Mouse (Mus musculus): ENCODE measurements at regions not wholly inside any gene's neighbourhood (a gene's known extent, or its start where the extent isn't known, plus 50 kb on each side); places are given as distances from the start of the nearest gene placed in this dataset.

GRCm38 (mm10) chr15:6132216-6132615 is 167.4 kb upstream of the Dab2 start:
- Histone ChIP-seq H3K36me3 (ENCODE audit: control insufficient read depth, insufficient read depth, low read length) (no peaks in the 10 kb centered on the region), H3K27me3 (ENCODE audit: control insufficient read depth, insufficient read depth, low read length) (no peaks in the 10 kb centered on the region), H3K9me3 (ENCODE audit: control insufficient read depth, low read length) (0 out of 2 replicates have a peak, but pooled peaks cover 9% of the 10 kb centered on the region), H3K9ac (ENCODE audit: low read depth, low read length) (no peak overlapping the region), H3K27ac (ENCODE audit: low read depth, low read length) (no peak overlapping the region), H3K4me2 (replicated peaks; ENCODE audit: low read depth, low read length) (no peak overlapping the region), H3K4me3 (ENCODE audit: low read length) (no peak overlapping the region), H3K4me1 (ENCODE audit: control insufficient read depth, insufficient read depth, low read length) (no peaks in the 10 kb centered on the region)
- ATAC-seq (ENCODE audit: low FRiP score, low TSS enrichment) = no peak

- Histone ChIP-seq H3K27me3 (ENCODE audit: control insufficient read depth, insufficient read depth, low read length) (no peaks in the 10 kb centered on the region), H3K9me3 (ENCODE audit: control insufficient read depth, low read length) (no peaks in the 10 kb centered on the region), H3K4me3 (ENCODE audit: low read length) (no peak overlapping the region), H3K36me3 (ENCODE audit: control insufficient read depth, insufficient read depth, low read length) (no peaks in the 10 kb centered on the region), H3K4me2 (replicated peaks; ENCODE audit: low read depth, low read length) (no peak overlapping the region), H3K4me1 (ENCODE audit: control insufficient read depth, insufficient read depth, low read length) (no peaks in the 10 kb centered on the region), H3K27ac (ENCODE audit: low read depth, low read length) (no peak overlapping the region), H3K9ac (ENCODE audit: low read depth, low read length) (no peak overlapping the region)
- no peak for ATAC-seq (ENCODE audit: low FRiP score, low TSS enrichment)
- 93% methylated on average over 2 of the region's 2 CpGs for WGBS
Measured at GRCm38 (mm10) chr15:6145071-6145470, 154.5 kb upstream of the Dab2 start.

DNA sequence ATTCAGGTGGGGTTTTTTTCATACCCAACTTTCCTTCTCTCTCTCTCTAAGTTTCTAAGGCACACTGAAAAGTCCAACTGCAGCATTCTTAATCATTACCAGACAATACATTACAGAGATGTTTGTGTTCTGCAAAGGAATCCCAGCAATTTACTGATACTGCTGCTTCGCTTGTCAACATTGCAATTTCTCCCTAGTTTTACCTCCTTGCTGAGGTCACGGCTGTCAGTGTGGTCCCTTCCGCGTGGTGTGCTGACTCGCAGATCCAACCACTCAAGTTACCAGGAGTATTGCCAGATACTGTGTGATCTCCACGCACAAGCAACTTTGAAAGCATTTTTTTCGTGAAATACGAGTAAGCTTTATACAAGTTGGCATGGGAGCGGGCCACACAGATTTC is 144.9 kb upstream of the Dab2 start:
- no peak overlapping the region for H3K9ac ChIP-seq (ENCODE audit: low read depth, low read length)
- no peak overlapping the region for H3K27ac ChIP-seq (ENCODE audit: low read depth, low read length)
- H3K4me3 ChIP-seq (ENCODE audit: low read length) = no peak overlapping the region
- WGBS = 58% methylated on average over 9 of the region's 9 CpGs
- H3K27me3 ChIP-seq (ENCODE audit: control insufficient read depth, insufficient read depth, low read length) = no peaks in the 10 kb centered on the region
- H3K4me1 ChIP-seq (ENCODE audit: control insufficient read depth, insufficient read depth, low read length) = no peaks in the 10 kb centered on the region
- ATAC-seq (ENCODE audit: low FRiP score, low TSS enrichment) = no peak
- H3K4me2 ChIP-seq (replicated peaks; ENCODE audit: low read depth, low read length) = no peak overlapping the region
- no peaks in the 10 kb centered on the region for H3K9me3 ChIP-seq (ENCODE audit: control insufficient read depth, low read length)
- H3K36me3 ChIP-seq (ENCODE audit: control insufficient read depth, insufficient read depth, low read length) = no peaks in the 10 kb centered on the region

DNA sequence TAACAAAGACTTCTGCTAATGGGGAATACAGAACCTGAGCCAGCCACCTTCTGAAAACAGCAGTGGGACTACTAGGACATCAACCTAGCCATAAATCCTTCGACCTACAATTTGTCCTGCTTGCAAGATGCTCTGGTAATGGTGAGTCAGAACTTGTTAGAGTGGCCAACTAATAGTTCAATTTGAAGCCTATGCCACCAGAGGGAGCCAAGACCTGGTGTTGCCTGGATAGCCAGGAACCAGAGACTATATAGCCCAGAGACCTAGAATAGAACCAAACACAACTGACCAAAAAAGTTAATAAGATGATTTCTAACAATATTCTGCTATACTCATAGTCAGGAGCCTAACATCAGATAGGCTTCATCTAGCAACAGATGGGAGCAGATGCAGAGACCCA is 119.3 kb upstream of the Dab2 start:
- H3K27ac ChIP-seq (ENCODE audit: low read depth, low read length) = no peak overlapping the region
- no peaks in the 10 kb centered on the region for H3K36me3 ChIP-seq (ENCODE audit: control insufficient read depth, insufficient read depth, low read length)
- H3K4me2 ChIP-seq (replicated peaks; ENCODE audit: low read depth, low read length) = no peak overlapping the region
- ATAC-seq (ENCODE audit: low FRiP score, low TSS enrichment) = no peak
- H3K4me3 ChIP-seq (ENCODE audit: low read length) = no peak overlapping the region
- no peaks in the 10 kb centered on the region for H3K4me1 ChIP-seq (ENCODE audit: control insufficient read depth, insufficient read depth, low read length)
- no peaks in the 10 kb centered on the region for H3K27me3 ChIP-seq (ENCODE audit: control insufficient read depth, insufficient read depth, low read length)
- no peak overlapping the region for H3K9ac ChIP-seq (ENCODE audit: low read depth, low read length)
- H3K9me3 ChIP-seq (ENCODE audit: control insufficient read depth, low read length) = no peaks in the 10 kb centered on the region
- 88% methylated on average over 1 of the region's 1 CpGs for WGBS

- Histone ChIP-seq H3K4me3 (ENCODE audit: low read length) (no peak overlapping the region), H3K4me1 (ENCODE audit: control insufficient read depth, insufficient read depth, low read length) (no peaks in the 10 kb centered on the region), H3K4me2 (replicated peaks; ENCODE audit: low read depth, low read length) (no peak overlapping the region), H3K36me3 (ENCODE audit: control insufficient read depth, insufficient read depth, low read length) (no peaks in the 10 kb centered on the region), H3K27me3 (ENCODE audit: control insufficient read depth, insufficient read depth, low read length) (no peaks in the 10 kb centered on the region), H3K27ac (ENCODE audit: low read depth, low read length) (no peak overlapping the region), H3K9ac (ENCODE audit: low read depth, low read length) (no peak overlapping the region), H3K9me3 (ENCODE audit: control insufficient read depth, low read length) (no peaks in the 10 kb centered on the region)
- ATAC-seq (ENCODE audit: low FRiP score, low TSS enrichment) = 0 out of 2 replicates have a peak, but pooled peaks have one; percentile 52
- 71% methylated on average over 3 of the region's 3 CpGs for WGBS
Measured at GRCm38 (mm10) chr15:6183627-6184026, 116.0 kb upstream of the Dab2 start.

DNA sequence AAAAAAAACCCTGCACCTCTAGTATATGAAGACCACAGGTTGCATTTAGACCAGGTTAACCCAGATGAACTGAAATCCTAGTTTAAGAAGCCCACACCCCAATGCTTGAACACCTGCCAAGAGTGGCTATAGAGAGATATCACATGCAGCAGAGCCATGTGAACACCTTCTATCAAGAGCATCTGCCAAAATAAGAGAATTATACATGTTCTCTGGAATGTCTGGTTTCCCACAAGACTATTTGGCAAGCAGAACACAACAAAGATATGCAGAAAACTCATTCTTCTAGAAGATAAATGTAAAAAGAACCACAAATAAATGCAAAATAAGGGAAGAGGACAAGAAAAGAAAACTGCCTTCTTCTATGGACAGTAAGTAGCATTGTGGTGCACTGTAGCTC is 107.7 kb upstream of the Dab2 start:
- no peak overlapping the region for H3K27ac ChIP-seq (ENCODE audit: low read depth, low read length)
- no peaks in the 10 kb centered on the region for H3K27me3 ChIP-seq (ENCODE audit: control insufficient read depth, insufficient read depth, low read length)
- H3K9ac ChIP-seq (ENCODE audit: low read depth, low read length) = no peak overlapping the region
- no peaks in the 10 kb centered on the region for H3K36me3 ChIP-seq (ENCODE audit: control insufficient read depth, insufficient read depth, low read length)
- H3K4me3 ChIP-seq (ENCODE audit: low read length) = no peak overlapping the region
- no peak for ATAC-seq (ENCODE audit: low FRiP score, low TSS enrichment)
- no peaks in the 10 kb centered on the region for H3K9me3 ChIP-seq (ENCODE audit: control insufficient read depth, low read length)
- H3K4me1 ChIP-seq (ENCODE audit: control insufficient read depth, insufficient read depth, low read length) = no peaks in the 10 kb centered on the region
- H3K4me2 ChIP-seq (replicated peaks; ENCODE audit: low read depth, low read length) = no peak overlapping the region

- Histone ChIP-seq H3K36me3 (ENCODE audit: control insufficient read depth, insufficient read depth, low read length) (no peaks in the 10 kb centered on the region), H3K27ac (ENCODE audit: low read depth, low read length) (no peak overlapping the region), H3K9ac (ENCODE audit: low read depth, low read length) (no peak overlapping the region), H3K4me3 (ENCODE audit: low read length) (no peak overlapping the region), H3K27me3 (ENCODE audit: control insufficient read depth, insufficient read depth, low read length) (no peaks in the 10 kb centered on the region), H3K4me2 (replicated peaks; ENCODE audit: low read depth, low read length) (no peak overlapping the region), H3K4me1 (ENCODE audit: control insufficient read depth, insufficient read depth, low read length) (no peaks in the 10 kb centered on the region), H3K9me3 (ENCODE audit: control insufficient read depth, low read length) (no peaks in the 10 kb centered on the region)
- 69% methylated on average over 2 of the region's 2 CpGs for WGBS
- ATAC-seq (ENCODE audit: low FRiP score, low TSS enrichment) = no peak
Measured at GRCm38 (mm10) chr15:6207239-6207638, 92.3 kb upstream of the Dab2 start.

DNA sequence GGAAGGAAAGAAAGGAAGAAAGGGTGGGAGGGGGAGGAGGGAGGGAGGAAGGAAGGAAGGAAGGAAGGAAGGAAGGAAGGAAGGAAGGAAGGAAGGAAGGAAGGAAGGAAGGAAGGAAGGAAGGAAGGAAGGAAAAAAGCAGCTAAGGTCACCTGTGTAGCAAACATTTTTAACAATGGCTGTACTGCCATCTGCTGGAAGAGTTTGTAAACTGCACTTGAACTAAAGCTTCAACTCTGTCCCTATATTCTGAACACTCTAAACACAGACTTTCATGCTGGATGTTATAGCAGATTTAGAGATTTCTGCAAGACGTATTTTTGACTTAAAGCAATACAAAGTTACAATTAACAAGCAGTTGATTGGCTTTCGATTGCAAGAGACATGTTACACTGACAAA is 90.3 kb upstream of the Dab2 start:
- H3K9me3 ChIP-seq (ENCODE audit: control insufficient read depth, low read length) = no peaks in the 10 kb centered on the region
- no peak overlapping the region for H3K4me2 ChIP-seq (replicated peaks; ENCODE audit: low read depth, low read length)
- H3K9ac ChIP-seq (ENCODE audit: low read depth, low read length) = no peak overlapping the region
- H3K27ac ChIP-seq (ENCODE audit: low read depth, low read length) = no peak overlapping the region
- H3K36me3 ChIP-seq (ENCODE audit: control insufficient read depth, insufficient read depth, low read length) = no peaks in the 10 kb centered on the region
- H3K27me3 ChIP-seq (ENCODE audit: control insufficient read depth, insufficient read depth, low read length) = no peaks in the 10 kb centered on the region
- 11% methylated on average over 2 of the region's 2 CpGs for WGBS
- ATAC-seq (ENCODE audit: low FRiP score, low TSS enrichment) = 0 out of 2 replicates have a peak, but pooled peaks have one; percentile 62
- H3K4me1 ChIP-seq (ENCODE audit: control insufficient read depth, insufficient read depth, low read length) = no peaks in the 10 kb centered on the region
- H3K4me3 ChIP-seq (ENCODE audit: low read length) = no peak overlapping the region

GRCm38 (mm10) chr15:6218087-6218486 is 81.5 kb upstream of the Dab2 start:
- Histone ChIP-seq H3K9me3 (ENCODE audit: control insufficient read depth, low read length) (no peaks in the 10 kb centered on the region), H3K4me3 (ENCODE audit: low read length) (no peak overlapping the region), H3K4me2 (replicated peaks; ENCODE audit: low read depth, low read length) (no peak overlapping the region), H3K36me3 (ENCODE audit: control insufficient read depth, insufficient read depth, low read length) (no peaks in the 10 kb centered on the region), H3K27me3 (ENCODE audit: control insufficient read depth, insufficient read depth, low read length) (no peaks in the 10 kb centered on the region), H3K4me1 (ENCODE audit: control insufficient read depth, insufficient read depth, low read length) (no peaks in the 10 kb centered on the region), H3K9ac (ENCODE audit: low read depth, low read length) (no peak overlapping the region), H3K27ac (ENCODE audit: low read depth, low read length) (no peak overlapping the region)
- no peak for ATAC-seq (ENCODE audit: low FRiP score, low TSS enrichment)
- WGBS = 72% methylated on average over 3 of the region's 3 CpGs

- H3K9ac ChIP-seq (ENCODE audit: low read depth, low read length) = no peak overlapping the region
- H3K4me1 ChIP-seq (ENCODE audit: control insufficient read depth, insufficient read depth, low read length) = no peaks in the 10 kb centered on the region
- H3K9me3 ChIP-seq (ENCODE audit: control insufficient read depth, low read length) = no peaks in the 10 kb centered on the region
- H3K36me3 ChIP-seq (ENCODE audit: control insufficient read depth, insufficient read depth, low read length) = no peaks in the 10 kb centered on the region
- H3K4me3 ChIP-seq (ENCODE audit: low read length) = no peak overlapping the region
- no peak overlapping the region for H3K4me2 ChIP-seq (replicated peaks; ENCODE audit: low read depth, low read length)
- 81% methylated on average over 1 of the region's 1 CpGs for WGBS
- no peaks in the 10 kb centered on the region for H3K27me3 ChIP-seq (ENCODE audit: control insufficient read depth, insufficient read depth, low read length)
- no peak overlapping the region for H3K27ac ChIP-seq (ENCODE audit: low read depth, low read length)
- no peak for ATAC-seq (ENCODE audit: low FRiP score, low TSS enrichment)
Measured at GRCm38 (mm10) chr15:6225227-6225626, 74.4 kb upstream of the Dab2 start.

All from kidney, embryonic 14.5 days (tissue).